Mouse (Mus musculus): ENCODE results near the gene Urb1. TPM values are rescaled to one million over a fixed set of nuclear protein-coding genes. Genes with fewer than 3 reads are reported as not detected.

The Urb1 gene
- polyA plus RNA-seq, 1 experiment from 2014 or later: 4.2 TPM

DNA sequence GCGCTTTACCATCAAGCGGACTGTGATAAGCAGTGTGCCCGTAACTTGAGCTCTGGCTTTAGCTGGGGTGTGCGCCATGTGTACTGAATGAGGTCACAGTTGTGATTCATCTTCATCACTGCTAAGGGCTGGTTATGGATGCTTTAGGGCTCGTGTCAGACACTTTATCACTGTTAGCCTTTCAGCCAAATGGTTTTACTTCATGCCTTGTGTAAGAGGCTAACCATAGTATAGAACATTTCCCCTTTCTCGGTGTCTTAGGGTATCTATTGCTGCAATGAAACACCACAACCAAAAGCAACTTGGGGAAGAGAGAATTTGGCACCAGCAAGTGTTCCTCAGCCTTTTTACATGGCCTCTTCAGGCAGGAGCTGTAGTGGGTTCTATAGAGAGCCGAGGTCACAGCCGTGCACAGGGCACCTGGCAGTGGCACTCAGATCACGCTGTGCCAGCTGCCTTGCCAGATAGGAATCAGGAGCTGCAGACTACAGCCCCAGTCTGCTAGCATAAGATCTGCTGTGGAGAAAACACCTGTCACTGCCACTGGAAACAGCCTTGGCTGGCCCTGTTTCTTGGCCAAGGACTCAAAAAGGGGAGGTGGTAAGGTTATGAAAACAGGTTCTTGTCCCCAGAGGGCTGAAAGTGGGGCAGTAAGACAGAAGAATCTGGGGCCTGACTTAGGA, 44.9 kb downstream of the Urb1 start:
- H3K27me3 ChIP-seq (ENCODE audit: insufficient read depth, low read length): no peaks in the 10 kb centered on the region
- no peak for DNase-seq (ENCODE audit: low spot score)
- no peak overlapping the region for H3K27ac ChIP-seq
- H3K36me3 ChIP-seq (ENCODE audit: insufficient read depth, low read length): peaks cover 40% of the 10 kb centered on the region; the same call in 1 of the 2 replicates
- 83% methylated on average over 9 of the region's 9 CpGs for WGBS
- H3K4me2 ChIP-seq (ENCODE audit: low read length): no peak overlapping the region
- H3K9me3 ChIP-seq (replicated peaks; ENCODE audit: low read length): no peaks in the 10 kb centered on the region
- H3K4me3 ChIP-seq (replicated peaks; ENCODE audit: low read depth, low read length): no peak overlapping the region
- TF ChIP-seq CTCF (IDR thresholded peaks at IDR 0.05; ENCODE audit: low read depth): no peak
- ATAC-seq (replicated peaks; ENCODE audit: low FRiP score, low read depth): no peak
- H3K4me1 ChIP-seq (replicated peaks; ENCODE audit: insufficient read depth, low read length): no peaks in the 10 kb centered on the region
- H3K9ac ChIP-seq (ENCODE audit: low read depth, low read length): no peak overlapping the region

DNA sequence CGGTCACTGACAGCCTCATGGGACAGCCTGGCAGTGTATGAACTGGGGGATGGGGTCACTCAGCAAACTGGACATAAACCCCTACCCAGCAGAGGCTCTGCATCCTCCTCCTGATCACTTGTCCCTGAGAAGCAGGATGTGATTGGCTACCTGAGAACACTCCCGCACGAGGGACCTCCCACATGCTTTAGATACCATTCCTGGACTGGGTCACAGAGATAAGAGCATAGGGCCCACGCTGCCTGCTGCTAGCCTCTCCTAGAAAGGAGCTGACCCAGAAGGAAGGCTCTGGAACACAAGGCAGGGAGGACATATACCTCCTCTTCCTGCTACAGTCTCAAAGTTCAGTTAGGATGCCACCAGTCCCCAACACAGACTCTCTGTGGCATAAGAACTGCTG, 49.7 kb downstream of the Urb1 start:
- Histone ChIP-seq H3K27ac (no peak overlapping the region), H3K4me1 (replicated peaks; ENCODE audit: insufficient read depth, low read length) (no peaks in the 10 kb centered on the region), H3K27me3 (ENCODE audit: insufficient read depth, low read length) (no peaks in the 10 kb centered on the region), H3K4me2 (ENCODE audit: low read length) (no peak overlapping the region), H3K9me3 (replicated peaks; ENCODE audit: low read length) (no peaks in the 10 kb centered on the region), H3K9ac (ENCODE audit: low read depth, low read length) (no peak overlapping the region), H3K4me3 (replicated peaks; ENCODE audit: low read depth, low read length) (no peak overlapping the region), H3K36me3 (ENCODE audit: insufficient read depth, low read length) (peaks cover 24% of the 10 kb centered on the region; the same call in 1 of the 2 replicates)
- WGBS: 62% methylated on average over 4 of the region's 4 CpGs
- no peak for ATAC-seq (replicated peaks; ENCODE audit: low FRiP score, low read depth)
- no peak for TF ChIP-seq CTCF (IDR thresholded peaks at IDR 0.05; ENCODE audit: low read depth)
- no peak for DNase-seq (ENCODE audit: low spot score)

DNA sequence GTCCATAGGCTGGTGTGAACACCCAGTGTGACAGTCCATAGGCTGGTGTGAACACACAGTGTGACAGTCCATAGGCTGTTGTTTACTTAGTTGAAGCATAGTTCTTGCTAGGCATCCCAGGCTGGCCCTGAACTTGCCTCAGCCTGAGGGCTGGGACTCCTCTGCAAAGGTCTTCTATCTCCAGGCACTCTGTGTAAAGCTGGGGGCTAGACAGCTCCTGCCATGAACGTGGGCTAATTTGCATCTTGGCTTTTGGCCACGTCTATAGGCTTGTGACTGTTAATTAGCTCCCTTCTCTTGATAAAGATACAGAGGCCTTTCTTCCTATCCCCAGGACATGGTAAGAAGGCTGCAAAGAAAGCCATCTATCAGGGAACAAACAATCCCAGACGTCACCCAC, 50.9 kb downstream of the Urb1 start:
- TF ChIP-seq CTCF (IDR thresholded peaks at IDR 0.05; ENCODE audit: low read depth): no peak
- no peak overlapping the region for H3K27ac ChIP-seq
- no peak for ATAC-seq (replicated peaks; ENCODE audit: low FRiP score, low read depth)
- WGBS: 64% methylated on average over 3 of the region's 3 CpGs
- peaks cover 28% of the 10 kb centered on the region; the same call in 1 of the 2 replicates for H3K36me3 ChIP-seq (ENCODE audit: insufficient read depth, low read length)
- H3K4me2 ChIP-seq (ENCODE audit: low read length): no peak overlapping the region
- H3K4me3 ChIP-seq (replicated peaks; ENCODE audit: low read depth, low read length): no peak overlapping the region
- DNase-seq (ENCODE audit: low spot score): no peak
- no peaks in the 10 kb centered on the region for H3K27me3 ChIP-seq (ENCODE audit: insufficient read depth, low read length)
- H3K9ac ChIP-seq (ENCODE audit: low read depth, low read length): no peak overlapping the region
- H3K9me3 ChIP-seq (replicated peaks; ENCODE audit: low read length): no peaks in the 10 kb centered on the region
- H3K4me1 ChIP-seq (replicated peaks; ENCODE audit: insufficient read depth, low read length): no peaks in the 10 kb centered on the region

DNA sequence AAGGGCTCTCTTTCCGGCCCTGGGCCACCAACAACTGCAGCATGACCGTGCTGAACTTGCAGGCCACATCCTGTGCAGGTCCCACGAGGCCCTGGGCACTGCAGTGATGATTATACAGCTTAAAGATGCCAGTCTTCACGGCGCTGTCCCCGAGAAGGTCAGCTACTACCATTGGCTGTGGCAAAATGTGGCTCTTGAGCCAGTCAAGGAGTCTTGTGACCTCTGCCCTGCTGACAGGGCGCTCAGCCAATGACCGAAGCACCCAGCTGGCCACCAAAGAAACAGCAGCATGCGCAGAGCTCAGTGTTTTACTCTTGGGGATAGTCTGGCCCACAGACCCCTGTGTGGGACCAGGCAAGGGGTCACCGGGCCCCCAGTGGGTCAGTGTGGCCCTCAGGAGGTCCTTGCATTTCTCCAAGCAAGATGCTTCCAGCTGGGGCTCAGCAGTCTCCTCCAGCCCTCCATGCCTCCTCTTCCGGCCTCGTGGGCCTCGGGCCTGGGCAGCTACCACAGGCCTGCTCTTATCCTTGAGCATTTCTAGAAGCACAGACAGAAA, 56.7 kb downstream of the Urb1 start:
- 86% methylated on average over 13 of the region's 13 CpGs for WGBS
- no peak for DNase-seq (ENCODE audit: low spot score)
- peaks cover 32% of the 10 kb centered on the region for H3K36me3 ChIP-seq (ENCODE audit: insufficient read depth, low read length)

DNA sequence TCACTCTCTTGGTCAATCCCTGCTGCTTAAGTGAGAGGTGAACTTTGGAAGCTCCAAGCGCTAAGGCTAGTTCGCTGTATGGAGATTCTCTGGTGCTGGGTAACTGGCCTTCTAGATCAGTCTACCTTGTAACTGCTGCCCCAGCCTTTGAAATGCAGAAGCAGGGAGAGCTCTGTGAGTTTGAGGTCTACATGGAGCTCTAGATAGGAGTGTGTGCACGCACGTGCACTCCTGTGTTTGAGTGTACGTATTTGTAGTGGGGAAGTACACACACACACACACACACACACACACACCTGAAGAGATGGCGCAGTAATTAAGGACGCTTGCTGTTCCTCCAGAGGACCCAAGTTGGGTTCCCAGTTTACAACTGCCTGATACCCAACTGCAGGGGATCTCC, 62.0 kb downstream of the Urb1 start:
- H3K9me3 ChIP-seq (replicated peaks; ENCODE audit: low read length): no peaks in the 10 kb centered on the region
- no peak for TF ChIP-seq CTCF (IDR thresholded peaks at IDR 0.05; ENCODE audit: low read depth)
- no peaks in the 10 kb centered on the region for H3K27me3 ChIP-seq (ENCODE audit: insufficient read depth, low read length)
- H3K27ac ChIP-seq: no peak overlapping the region
- DNase-seq (ENCODE audit: low spot score) (no peak), ATAC-seq (replicated peaks; ENCODE audit: low FRiP score, low read depth) (no peak)
- peaks cover 12% of the 10 kb centered on the region for H3K36me3 ChIP-seq (ENCODE audit: insufficient read depth, low read length)
- H3K9ac ChIP-seq (ENCODE audit: low read depth, low read length): no peak overlapping the region
- no peak overlapping the region for H3K4me2 ChIP-seq (ENCODE audit: low read length)
- 94% methylated on average over 7 of the region's 7 CpGs for WGBS
- H3K4me1 ChIP-seq (replicated peaks; ENCODE audit: insufficient read depth, low read length): 0 out of 2 replicates have a peak, but pooled peaks cover 3% of the 10 kb centered on the region
- H3K4me3 ChIP-seq (replicated peaks; ENCODE audit: low read depth, low read length): no peak overlapping the region

More for the DNA sequence above, 56.7 kb downstream of the Urb1 start:
- ATAC-seq (replicated peaks; ENCODE audit: low FRiP score, low read depth): no peak; the same call in 1 of the 2 replicates
- Histone ChIP-seq H3K4me2 (ENCODE audit: low read length) (no peak overlapping the region), H3K9ac (ENCODE audit: low read depth, low read length) (no peak overlapping the region), H3K27ac (no peak overlapping the region), H3K9me3 (replicated peaks; ENCODE audit: low read length) (no peaks in the 10 kb centered on the region), H3K4me3 (replicated peaks; ENCODE audit: low read depth, low read length) (no peak overlapping the region), H3K27me3 (ENCODE audit: insufficient read depth, low read length) (no peaks in the 10 kb centered on the region), H3K4me1 (replicated peaks; ENCODE audit: insufficient read depth, low read length) (no peaks in the 10 kb centered on the region)
- TF ChIP-seq CTCF (IDR thresholded peaks at IDR 0.05; ENCODE audit: low read depth): no peak

DNA sequence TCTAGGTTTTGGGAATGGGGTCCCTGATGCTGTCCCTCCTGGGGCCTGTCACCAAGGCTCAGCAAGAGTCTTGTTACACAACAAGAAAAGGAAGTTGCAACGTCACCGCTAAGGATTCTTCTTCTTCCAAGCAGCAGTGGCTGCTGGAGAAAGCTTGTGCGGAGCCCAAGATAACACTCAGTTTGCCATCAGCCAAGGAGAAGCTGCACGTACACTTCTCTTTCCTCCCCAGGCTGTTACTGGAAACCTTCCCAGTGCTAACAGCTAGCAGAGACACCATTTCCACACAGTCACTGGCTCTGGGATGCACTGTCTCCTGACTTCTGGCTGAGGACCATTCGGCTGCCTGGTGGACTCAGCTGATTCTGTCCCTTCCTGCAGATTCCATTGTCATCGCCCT, 63.1 kb downstream of the Urb1 start:
- Histone ChIP-seq H3K4me2 (ENCODE audit: low read length) (no peak overlapping the region), H3K27ac (no peak overlapping the region), H3K9me3 (replicated peaks; ENCODE audit: low read length) (no peaks in the 10 kb centered on the region), H3K4me3 (replicated peaks; ENCODE audit: low read depth, low read length) (no peak overlapping the region), H3K4me1 (replicated peaks; ENCODE audit: insufficient read depth, low read length) (0 out of 2 replicates have a peak, but pooled peaks cover 3% of the 10 kb centered on the region), H3K27me3 (ENCODE audit: insufficient read depth, low read length) (no peaks in the 10 kb centered on the region), H3K9ac (ENCODE audit: low read depth, low read length) (no peak overlapping the region), H3K36me3 (ENCODE audit: insufficient read depth, low read length) (peaks cover 4% of the 10 kb centered on the region)
- ATAC-seq (replicated peaks; ENCODE audit: low FRiP score, low read depth) (no peak), DNase-seq (ENCODE audit: low spot score) (no peak)
- TF ChIP-seq CTCF (IDR thresholded peaks at IDR 0.05; ENCODE audit: low read depth): no peak
- 81% methylated on average over 6 of the region's 6 CpGs for WGBS

Measured in kidney, postnatal 0 days (tissue).